Mouse (Mus musculus) small intestine, adult 2 months (tissue): Measurements from ENCODE around the gene Hoxa5. TPM values are rescaled to one million over a fixed set of nuclear protein-coding genes. Genes with fewer than 3 reads are reported as not detected.

Experiments
- H3K27ac ChIP-seq: fragments of 200-500 bp; 2 replicates; pipeline ENCODE4 v1.5.1; 2012; ENCODE audit warnings: low read depth, low read length, control low read depth, inconsistent platforms; ENCODE audit not compliant: insufficient read depth
- H3K27me3 ChIP-seq: fragments of 200-500 bp; 2 replicates; pipeline ENCODE4 v1.6.1; 2012; ENCODE audit warnings: mild to moderate bottlenecking, moderate library complexity, low read length, inconsistent platforms; ENCODE audit not compliant: control insufficient read depth, insufficient read depth
- H3K36me3 ChIP-seq: fragments of 200-500 bp; 2 replicates; pipeline ENCODE4 v1.6.1; 2012; ENCODE audit warnings: mild to moderate bottlenecking, low read length, control low read depth, inconsistent platforms; ENCODE audit not compliant: control insufficient read depth, insufficient read depth
- H3K4me1 ChIP-seq: fragments of 200-500 bp; 2 replicates; pipeline ENCODE4 v1.6.1; 2012; ENCODE audit warnings: low read length, inconsistent platforms, mixed read lengths; ENCODE audit not compliant: control insufficient read depth, insufficient read depth, insufficient read length
- H3K4me3 ChIP-seq: fragments of 200-500 bp; 2 replicates; pipeline ENCODE4 v1.5.1; 2012; ENCODE audit warnings: low read depth, mild to moderate bottlenecking, control low read depth, inconsistent platforms, low read length, moderate library complexity
- CTCF ChIP-seq: fragments of 200-500 bp; IDR thresholded peaks from 2 replicates; pipeline ENCODE4 v1.5.1; 2012; ENCODE audit warnings: low read depth, mild to moderate bottlenecking, control low read depth, inconsistent platforms, low read length, moderate library complexity, mixed read lengths; ENCODE audit not compliant: insufficient replicate concordance, insufficient read length; ENCODE audit errors: extremely low read depth
- POLR2A ChIP-seq: fragments of 200-500 bp; IDR thresholded peaks from 2 replicates; pipeline ENCODE4 v1.6.1; 2012; ENCODE audit warnings: low read depth, mild to moderate bottlenecking, control low read depth, inconsistent platforms, low read length, moderate library complexity
- WGBS: fragments of 180-500 bp; shearing (Covaris S2); methylation state at CpG from one replicate; pipeline ENCODE4 v1.1.7; 2018; 5-methylcytosine and 5-hydroxymethylcytosine counted together
- polyA plus RNA-seq: library from polyadenylated mRNA; depleted of rRNA; stranded (reverse); fragments of >200 nt; gene quantifications from 2 replicates; pipeline ENCODE4 v1.2.3, GENCODE M21; 2012; rRNA removed

The Hoxa5 gene
- polyA plus RNA-seq, 1 experiment, result 4.7 TPM

DNA sequence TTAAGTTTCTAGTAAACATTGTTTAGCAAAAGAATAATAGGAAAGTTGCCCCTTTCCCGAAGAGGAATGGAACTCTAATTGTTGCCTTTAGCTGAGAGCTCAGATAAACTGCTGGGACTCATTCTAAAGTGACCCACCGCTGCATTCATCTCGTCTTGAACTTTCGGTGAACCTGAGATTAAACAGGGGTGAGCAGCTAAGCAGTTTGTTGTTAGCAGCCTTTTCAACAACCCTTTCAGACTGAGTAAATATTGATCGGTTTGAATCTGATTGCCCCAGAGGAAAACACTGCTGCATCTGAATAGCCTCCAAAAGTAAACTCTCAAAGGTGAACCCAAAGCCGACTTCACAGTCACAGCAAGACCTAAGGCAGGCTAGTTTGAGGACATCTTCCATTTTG is 51.1 kb downstream of the Hoxa5 start:
- no peak for TF ChIP-seq CTCF
- no peak for TF ChIP-seq POLR2A
- peaks cover 27% of the 10 kb centered on the region for H3K27me3 ChIP-seq
- WGBS, result 32% methylated on average over 6 of the region's 6 CpGs

DNA sequence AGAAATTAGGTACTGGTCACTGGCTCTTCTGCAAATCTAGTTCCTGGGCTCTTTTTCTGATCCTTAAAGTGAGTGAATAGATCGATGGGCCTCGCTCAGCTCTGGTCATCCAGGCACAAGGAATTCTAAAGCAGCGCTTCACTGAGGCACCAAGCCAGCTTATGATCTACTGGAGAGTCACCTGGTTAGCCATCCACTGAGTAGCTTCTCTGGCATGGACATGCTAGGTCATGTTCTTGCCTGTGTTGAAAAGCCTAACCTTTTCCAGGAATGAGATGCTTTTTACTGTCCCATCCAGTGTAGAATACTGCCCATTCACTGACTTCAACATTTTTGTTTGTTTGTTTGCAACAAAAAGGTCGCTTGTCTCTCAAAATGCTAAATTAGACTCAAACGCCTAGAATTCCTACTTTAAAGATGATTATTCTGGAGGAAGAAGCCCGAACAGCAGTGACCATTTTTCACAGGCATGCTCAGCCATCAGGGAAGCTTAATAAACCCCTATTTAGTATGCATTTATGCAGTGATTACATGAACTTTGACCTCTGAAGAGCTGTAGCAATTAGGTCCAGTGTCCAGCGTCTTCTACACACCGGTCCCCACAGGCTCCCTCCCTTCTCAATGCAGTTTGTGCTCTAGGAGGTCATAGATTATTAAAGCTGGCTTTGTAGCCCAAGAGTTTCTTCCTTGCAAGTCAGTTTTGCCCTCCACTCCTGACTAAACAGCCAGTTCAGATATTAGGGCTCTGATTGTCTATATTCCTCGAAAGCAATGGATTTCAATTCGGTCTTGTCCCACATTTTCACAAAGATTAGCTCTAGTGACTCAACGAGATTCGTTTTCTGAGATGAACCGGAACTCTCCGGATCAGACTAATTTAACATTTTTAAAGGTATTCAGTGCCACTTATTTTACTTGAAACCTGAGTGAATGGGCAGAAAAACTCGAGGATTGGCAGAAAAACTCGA is 51.9 kb downstream of the Hoxa5 start:
- 52% methylated on average over 16 of the region's 16 CpGs for WGBS
- H3K27me3 ChIP-seq, result peaks cover 20% of the 10 kb centered on the region
- no peak overlapping the region for H3K4me3 ChIP-seq
- no peak overlapping the region for H3K27ac ChIP-seq
- TF ChIP-seq POLR2A (no peak), CTCF (no peak)
- H3K4me1 ChIP-seq, result no peaks in the 10 kb centered on the region
- no peaks in the 10 kb centered on the region for H3K36me3 ChIP-seq

More for the DNA sequence above, 51.1 kb downstream of the Hoxa5 start:
- no peaks in the 10 kb centered on the region for H3K4me1 ChIP-seq
- H3K4me3 ChIP-seq, result no peak overlapping the region
- no peak overlapping the region for H3K27ac ChIP-seq
- no peaks in the 10 kb centered on the region for H3K36me3 ChIP-seq

Other genes with a start within 250 kb of the Hoxa5 start
- 2.7 and 6.5 TPM in 2 replicates for gene Skap2, start 192.0 kb downstream of the Hoxa5 start, polyA plus RNA-seq
- 0.11 and 0.28 TPM in 2 replicates for gene Hoxa1, start 46.3 kb downstream of the Hoxa5 start, polyA plus RNA-seq
- 0.83 and 1.0 TPM in 2 replicates for gene Hoxa2, start 39.8 kb downstream of the Hoxa5 start, polyA plus RNA-seq
- gene 5730596B20Rik, start 27.1 kb downstream of the Hoxa5 start, polyA plus RNA-seq, result 0.10 TPM in 1 of 2 replicates, not detected in the other
- gene Hoxa4, start 12.8 kb downstream of the Hoxa5 start, polyA plus RNA-seq, result 2.3 and 2.4 TPM in 2 replicates
- 0.15 and 0.52 TPM in 2 replicates for gene Hoxa6, start 4.1 kb upstream of the Hoxa5 start, polyA plus RNA-seq
- gene Hoxa3, start 8.7 kb upstream of the Hoxa5 start, polyA plus RNA-seq, result 3.5 and 5.0 TPM in 2 replicates
- gene Gm28308, start 8.8 kb upstream of the Hoxa5 start, polyA plus RNA-seq, result 0.58 TPM in 1 of 2 replicates, not detected in the other
- gene Hoxa7, start 17.3 kb upstream of the Hoxa5 start, polyA plus RNA-seq, result 0.04 and 2.5 TPM in 2 replicates
- not detected in 2 replicates for gene Hoxa9, start 26.5 kb upstream of the Hoxa5 start, polyA plus RNA-seq
- 0.06 TPM in 1 of 2 replicates, not detected in the other for gene Hoxa10, start 36.3 kb upstream of the Hoxa5 start, polyA plus RNA-seq
- 0.04 TPM in 1 of 2 replicates, not detected in the other for gene Hoxa11, start 41.2 kb upstream of the Hoxa5 start, polyA plus RNA-seq
- not detected in 2 replicates for gene Hoxa13, start 56.3 kb upstream of the Hoxa5 start, polyA plus RNA-seq
- gene Evx1, start 108.9 kb upstream of the Hoxa5 start, polyA plus RNA-seq, result not detected in 2 replicates